Mouse (Mus musculus) adrenal gland, adult 10 weeks (tissue): ENCODE measurements around the gene Tcf7l1. TPM values are rescaled to one million over a fixed set of nuclear protein-coding genes. Genes with fewer than 3 reads are reported as not detected.

Experiments used
- polyA plus RNA-seq: library from polyadenylated mRNA; stranded (reverse); fragments of 350-450 nt; fragmentation: Illumina TruSeq; extraction: RNeasy Lipid Tissue Mini Kit (QIAGEN cat#74804); gene quantifications from one replicate; pipeline ENCODE4 v1.2.3, GENCODE M21; 2014; ENCODE audit warnings: low read depth, low replicate concordance

The Tcf7l1 gene
- 1.7 TPM for polyA plus RNA-seq

DNA sequence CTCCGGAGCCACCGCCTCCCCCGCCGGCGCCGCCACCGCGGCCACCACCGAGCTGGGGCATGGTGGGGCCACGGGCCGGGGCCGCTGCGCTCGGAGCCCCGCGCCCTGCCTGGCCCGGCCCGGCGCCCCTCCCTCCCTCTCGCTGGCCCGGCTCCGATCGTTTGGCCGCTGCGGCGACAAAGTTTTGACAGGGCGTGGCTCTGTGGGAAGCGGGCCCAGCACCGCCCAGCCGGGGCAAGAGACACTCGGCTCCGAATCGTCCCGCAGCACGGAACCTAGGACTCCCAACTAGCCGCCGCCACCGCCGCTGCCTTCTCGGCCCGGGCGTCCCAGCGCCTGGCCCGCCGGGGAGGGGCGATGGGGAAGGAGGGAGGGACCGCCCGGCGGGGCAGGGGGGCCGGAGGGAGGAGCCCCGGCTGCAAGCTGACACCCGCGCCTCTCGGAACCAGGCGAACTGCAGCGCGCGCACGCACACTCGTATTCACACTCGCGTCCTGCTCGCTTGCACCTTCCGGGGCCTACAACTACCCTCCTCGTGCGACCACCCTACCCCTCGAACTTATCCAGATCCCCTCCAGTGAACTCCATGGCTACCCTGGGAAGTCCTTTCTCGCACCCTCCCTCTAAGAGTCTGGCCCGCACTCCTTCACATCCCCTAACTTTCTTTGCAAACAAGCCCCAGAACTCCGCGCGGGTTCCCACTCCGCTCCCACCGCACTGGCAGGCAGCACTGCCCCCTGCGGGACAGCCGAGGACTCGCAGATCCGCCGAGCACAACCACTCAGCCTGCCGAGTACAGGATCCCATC, at the start of gene Tcf7l1:
Gene Tcf7l1, minus strand, starts transcription at position 363 of the 808 bp plus-strand sequence.

DNA sequence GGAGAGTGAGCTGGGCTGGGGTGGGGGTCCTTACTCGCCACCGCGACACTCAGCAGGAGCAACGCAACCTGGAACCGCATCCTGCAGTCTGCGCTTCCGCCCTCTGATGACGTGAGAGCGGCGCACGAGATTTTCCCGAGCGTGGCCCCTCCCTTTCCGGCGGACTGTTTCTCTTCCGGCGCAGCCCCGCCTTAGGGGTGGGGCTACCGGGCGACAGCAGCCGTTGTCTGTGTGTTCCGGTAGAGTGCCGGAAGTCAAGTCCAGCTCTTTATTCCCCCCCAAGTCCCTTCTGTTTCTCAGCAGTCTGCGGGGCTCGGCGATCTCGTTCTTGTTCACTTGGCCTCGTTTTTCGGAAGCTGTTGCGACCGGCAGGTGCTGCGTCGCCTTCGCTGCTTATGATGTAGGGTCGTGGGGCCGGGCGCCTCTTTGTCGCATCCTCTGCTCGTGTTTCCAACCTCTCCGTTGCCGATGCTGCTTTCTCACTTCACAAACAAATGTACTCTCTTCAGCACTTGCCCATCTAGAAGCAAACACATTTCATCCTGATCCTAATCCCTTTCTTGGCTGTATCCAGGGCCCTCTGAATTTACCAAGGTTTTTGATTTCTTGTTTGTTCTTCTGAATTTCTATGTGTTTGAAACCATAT, 172.3 kb downstream of the Tcf7l1 start, which contains the start of gene Tgoln1:
Gene Tgoln1, minus strand, starts transcription at position 358 of the 646 bp plus-strand sequence.

DNA sequence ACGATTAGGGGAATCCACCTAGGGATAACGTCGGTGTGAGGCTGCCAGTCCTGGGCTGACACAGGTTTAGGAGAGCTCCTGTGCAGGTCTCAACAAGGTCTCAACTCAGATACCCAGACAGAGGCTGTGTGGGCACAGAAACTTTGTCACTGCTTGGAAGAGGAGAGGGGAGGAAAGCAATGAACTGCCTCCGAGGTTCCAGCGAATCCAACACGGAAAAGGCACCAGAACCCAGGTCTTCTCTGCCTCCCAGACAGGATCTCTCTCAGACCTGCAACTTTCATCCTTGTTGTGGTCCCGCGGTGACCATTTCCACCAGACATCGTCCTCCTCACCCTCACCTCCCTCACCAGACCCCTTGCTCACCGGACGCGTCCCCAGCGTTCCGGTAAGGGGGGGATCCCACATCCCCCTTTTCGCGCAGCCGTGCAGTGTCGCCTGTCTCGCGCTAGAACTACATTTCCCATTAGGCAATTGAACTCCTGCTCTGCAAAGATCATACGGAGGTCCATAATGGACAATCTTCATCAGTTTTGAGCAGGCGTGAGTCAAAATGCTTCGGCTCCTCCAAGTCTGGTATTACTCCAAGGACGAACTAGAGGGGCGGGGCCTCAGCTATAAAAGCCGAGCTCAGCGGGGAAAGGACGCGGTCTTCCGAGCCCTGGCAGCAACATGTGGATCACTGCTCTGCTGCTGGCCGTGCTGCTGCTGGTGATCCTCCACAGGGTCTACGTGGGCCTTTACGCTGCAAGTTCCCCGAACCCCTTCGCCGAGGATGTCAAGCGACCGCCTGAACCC, 190.9 kb downstream of the Tcf7l1 start, which contains the start of the genes Elmod3 and Retsat:
Gene Elmod3, minus strand, starts transcription at position 458 of the 798 bp plus-strand sequence.
Gene Retsat, plus strand, starts transcription at position 520 of the 798 bp plus-strand sequence.

Other genes with a start within 250 kb of the Tcf7l1 start
- 2.0 TPM for gene Capg, start 244.9 kb downstream of the Tcf7l1 start, polyA plus RNA-seq
- 10.3 TPM for gene Elmod3, start 190.8 kb downstream of the Tcf7l1 start, polyA plus RNA-seq
- gene Retsat, start 190.8 kb downstream of the Tcf7l1 start, polyA plus RNA-seq, result 30.5 TPM
- 567 TPM for gene Tgoln1, start 172.3 kb downstream of the Tcf7l1 start, polyA plus RNA-seq
- 118 TPM for gene Kcmf1, start 110.7 kb upstream of the Tcf7l1 start, polyA plus RNA-seq
- gene Tmsb10, start 169.5 kb upstream of the Tcf7l1 start, polyA plus RNA-seq, result 24.1 TPM